Mouse (Mus musculus): ENCODE data around the gene Gm9803. TPM values are rescaled to one million over a fixed set of nuclear protein-coding genes. Genes with fewer than 3 reads are reported as not detected.

Gene Gm9803
- polyA plus RNA-seq, 1 experiment from 2014 or later: 26.8 TPM

- Histone ChIP-seq H3K9ac (replicated peaks; ENCODE audit: low read depth, low read length) (no peak overlapping the region), H3K4me2 (ENCODE audit: low read depth, low read length) (no peak overlapping the region), H3K27ac (ENCODE audit: low read depth, low read length) (no peak overlapping the region), H3K9me3 (ENCODE audit: control insufficient read depth, low read length) (no peaks in the 10 kb centered on the region), H3K4me1 (ENCODE audit: control insufficient read depth, insufficient read depth, low read length) (peaks cover 20% of the 10 kb centered on the region; the same call in 1 of the 2 replicates), H3K36me3 (ENCODE audit: control insufficient read depth, insufficient read depth, low read length) (no peaks in the 10 kb centered on the region), H3K4me3 (ENCODE audit: low read depth, low read length) (no peak overlapping the region), H3K27me3 (ENCODE audit: control insufficient read depth, insufficient read depth, low read length) (no peaks in the 10 kb centered on the region)
- ATAC-seq (ENCODE audit: low read depth): no peak
- WGBS: 82% methylated on average over 5 of the region's 5 CpGs
These were observed 41.9 kb upstream of the Gm9803 start for GRCm38 (mm10) chr10:43482021-43482420.

- no peak overlapping the region for H3K4me3 ChIP-seq (ENCODE audit: low read depth, low read length)
- H3K9ac ChIP-seq (replicated peaks; ENCODE audit: low read depth, low read length): no peak overlapping the region
- H3K9me3 ChIP-seq (ENCODE audit: control insufficient read depth, low read length): no peaks in the 10 kb centered on the region
- WGBS: 46% methylated on average over 9 of the region's 9 CpGs
- no peaks in the 10 kb centered on the region for H3K27me3 ChIP-seq (ENCODE audit: control insufficient read depth, insufficient read depth, low read length)
- H3K4me2 ChIP-seq (ENCODE audit: low read depth, low read length): no peak overlapping the region
- H3K4me1 ChIP-seq (ENCODE audit: control insufficient read depth, insufficient read depth, low read length): peaks cover 11% of the 10 kb centered on the region; the same call in 1 of the 2 replicates
- 0 out of 2 replicates have a peak overlapping the region, but pooled peaks have one; percentile 6 for H3K27ac ChIP-seq (ENCODE audit: low read depth, low read length)
- ATAC-seq (ENCODE audit: low read depth): no peak
- H3K36me3 ChIP-seq (ENCODE audit: control insufficient read depth, insufficient read depth, low read length): no peaks in the 10 kb centered on the region
These were observed 40.4 kb upstream of the Gm9803 start for GRCm38 (mm10) chr10:43483426-43483995.

DNA sequence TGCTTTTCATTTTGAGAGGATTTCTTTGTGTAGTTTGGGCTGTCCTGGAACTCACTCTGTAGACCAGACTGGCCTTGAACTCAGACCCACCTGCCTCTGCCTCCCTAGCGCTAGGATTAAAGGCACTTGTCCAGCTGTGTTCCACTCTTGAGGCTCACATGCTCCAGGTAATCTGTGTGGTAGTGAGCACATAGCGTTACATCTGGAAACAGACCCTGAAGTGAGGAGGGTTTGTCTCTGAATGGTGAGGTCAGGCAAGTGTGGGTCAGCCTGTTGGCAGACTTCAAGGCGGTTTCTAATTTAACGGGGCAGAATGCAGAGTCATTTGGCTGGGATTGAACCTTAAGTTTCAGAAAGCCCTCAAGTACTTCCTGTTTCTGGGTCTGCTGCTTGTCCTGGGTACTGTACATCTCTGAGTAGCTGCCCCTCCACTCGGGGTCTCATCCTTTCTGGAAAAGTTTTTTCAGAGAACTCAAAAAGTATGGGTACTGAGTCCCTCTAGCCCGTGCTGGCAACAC lies 38.1 kb upstream of the Gm9803 start:
- Histone ChIP-seq H3K4me1 (ENCODE audit: control insufficient read depth, insufficient read depth, low read length) (peaks cover 5% of the 10 kb centered on the region; the same call in 1 of the 2 replicates), H3K4me2 (ENCODE audit: low read depth, low read length) (no peak overlapping the region), H3K36me3 (ENCODE audit: control insufficient read depth, insufficient read depth, low read length) (no peaks in the 10 kb centered on the region), H3K9me3 (ENCODE audit: control insufficient read depth, low read length) (no peaks in the 10 kb centered on the region), H3K9ac (replicated peaks; ENCODE audit: low read depth, low read length) (no peak overlapping the region), H3K4me3 (ENCODE audit: low read depth, low read length) (no peak overlapping the region), H3K27me3 (ENCODE audit: control insufficient read depth, insufficient read depth, low read length) (no peaks in the 10 kb centered on the region), H3K27ac (ENCODE audit: low read depth, low read length) (no peak overlapping the region)
- 89% methylated on average over 6 of the region's 6 CpGs for WGBS
- ATAC-seq (ENCODE audit: low read depth): no peak

- WGBS: 70% methylated on average over 3 of the region's 3 CpGs
- Histone ChIP-seq H3K27me3 (ENCODE audit: control insufficient read depth, insufficient read depth, low read length) (no peaks in the 10 kb centered on the region), H3K4me1 (ENCODE audit: control insufficient read depth, insufficient read depth, low read length) (peaks cover 5% of the 10 kb centered on the region; the same call in 1 of the 2 replicates), H3K4me3 (ENCODE audit: low read depth, low read length) (no peak overlapping the region), H3K27ac (ENCODE audit: low read depth, low read length) (no peak overlapping the region), H3K9ac (replicated peaks; ENCODE audit: low read depth, low read length) (no peak overlapping the region), H3K36me3 (ENCODE audit: control insufficient read depth, insufficient read depth, low read length) (no peaks in the 10 kb centered on the region), H3K4me2 (ENCODE audit: low read depth, low read length) (no peak overlapping the region), H3K9me3 (ENCODE audit: control insufficient read depth, low read length) (no peaks in the 10 kb centered on the region)
- no peak for ATAC-seq (ENCODE audit: low read depth)
These were observed 36.4 kb upstream of the Gm9803 start for GRCm38 (mm10) chr10:43487441-43488010.

- no peaks in the 10 kb centered on the region for H3K36me3 ChIP-seq (ENCODE audit: control insufficient read depth, insufficient read depth, low read length)
- no peak overlapping the region for H3K4me2 ChIP-seq (ENCODE audit: low read depth, low read length)
- peaks cover 5% of the 10 kb centered on the region; the same call in 1 of the 2 replicates for H3K4me1 ChIP-seq (ENCODE audit: control insufficient read depth, insufficient read depth, low read length)
- no peak overlapping the region for H3K4me3 ChIP-seq (ENCODE audit: low read depth, low read length)
- no peak overlapping the region for H3K27ac ChIP-seq (ENCODE audit: low read depth, low read length)
- ATAC-seq (ENCODE audit: low read depth): no peak
- 91% methylated on average over 4 of the region's 4 CpGs for WGBS
- no peak overlapping the region for H3K9ac ChIP-seq (replicated peaks; ENCODE audit: low read depth, low read length)
- H3K9me3 ChIP-seq (ENCODE audit: control insufficient read depth, low read length): no peaks in the 10 kb centered on the region
- H3K27me3 ChIP-seq (ENCODE audit: control insufficient read depth, insufficient read depth, low read length): no peaks in the 10 kb centered on the region
These were observed 35.6 kb upstream of the Gm9803 start for GRCm38 (mm10) chr10:43488258-43488657.

- Histone ChIP-seq H3K36me3 (ENCODE audit: control insufficient read depth, insufficient read depth, low read length) (no peaks in the 10 kb centered on the region), H3K4me2 (ENCODE audit: low read depth, low read length) (no peak overlapping the region), H3K27ac (ENCODE audit: low read depth, low read length) (no peak overlapping the region), H3K4me1 (ENCODE audit: control insufficient read depth, insufficient read depth, low read length) (no peaks in the 10 kb centered on the region), H3K4me3 (ENCODE audit: low read depth, low read length) (no peak overlapping the region), H3K9me3 (ENCODE audit: control insufficient read depth, low read length) (no peaks in the 10 kb centered on the region), H3K9ac (replicated peaks; ENCODE audit: low read depth, low read length) (no peak overlapping the region), H3K27me3 (ENCODE audit: control insufficient read depth, insufficient read depth, low read length) (no peaks in the 10 kb centered on the region)
- WGBS: 89% methylated on average over 7 of the region's 7 CpGs
- ATAC-seq (ENCODE audit: low read depth): no peak
These were observed 34.7 kb upstream of the Gm9803 start for GRCm38 (mm10) chr10:43489139-43489538.

- WGBS: 61% methylated on average over 6 of the region's 6 CpGs
- H3K4me3 ChIP-seq (ENCODE audit: low read depth, low read length): no peak overlapping the region
- H3K4me2 ChIP-seq (ENCODE audit: low read depth, low read length): no peak overlapping the region
- H3K27ac ChIP-seq (ENCODE audit: low read depth, low read length): no peak overlapping the region
- no peak overlapping the region for H3K9ac ChIP-seq (replicated peaks; ENCODE audit: low read depth, low read length)
- no peak for ATAC-seq (ENCODE audit: low read depth)
- no peaks in the 10 kb centered on the region for H3K36me3 ChIP-seq (ENCODE audit: control insufficient read depth, insufficient read depth, low read length)
- no peaks in the 10 kb centered on the region for H3K4me1 ChIP-seq (ENCODE audit: control insufficient read depth, insufficient read depth, low read length)
- no peaks in the 10 kb centered on the region for H3K27me3 ChIP-seq (ENCODE audit: control insufficient read depth, insufficient read depth, low read length)
- H3K9me3 ChIP-seq (ENCODE audit: control insufficient read depth, low read length): no peaks in the 10 kb centered on the region
These were observed 34.3 kb upstream of the Gm9803 start for GRCm38 (mm10) chr10:43489550-43489949.

GRCm38 (mm10) chr10:43490034-43490433 lies 33.9 kb upstream of the Gm9803 start:
- no peak overlapping the region for H3K4me3 ChIP-seq (ENCODE audit: low read depth, low read length)
- no peak overlapping the region for H3K9ac ChIP-seq (replicated peaks; ENCODE audit: low read depth, low read length)
- H3K36me3 ChIP-seq (ENCODE audit: control insufficient read depth, insufficient read depth, low read length): no peaks in the 10 kb centered on the region
- no peak; the same call in 1 of the 2 replicates for ATAC-seq (ENCODE audit: low read depth)
- H3K27ac ChIP-seq (ENCODE audit: low read depth, low read length): no peak overlapping the region
- WGBS: 82% methylated on average over 8 of the region's 8 CpGs
- no peaks in the 10 kb centered on the region for H3K9me3 ChIP-seq (ENCODE audit: control insufficient read depth, low read length)
- no peaks in the 10 kb centered on the region for H3K4me1 ChIP-seq (ENCODE audit: control insufficient read depth, insufficient read depth, low read length)
- H3K4me2 ChIP-seq (ENCODE audit: low read depth, low read length): no peak overlapping the region
- no peaks in the 10 kb centered on the region for H3K27me3 ChIP-seq (ENCODE audit: control insufficient read depth, insufficient read depth, low read length)

DNA sequence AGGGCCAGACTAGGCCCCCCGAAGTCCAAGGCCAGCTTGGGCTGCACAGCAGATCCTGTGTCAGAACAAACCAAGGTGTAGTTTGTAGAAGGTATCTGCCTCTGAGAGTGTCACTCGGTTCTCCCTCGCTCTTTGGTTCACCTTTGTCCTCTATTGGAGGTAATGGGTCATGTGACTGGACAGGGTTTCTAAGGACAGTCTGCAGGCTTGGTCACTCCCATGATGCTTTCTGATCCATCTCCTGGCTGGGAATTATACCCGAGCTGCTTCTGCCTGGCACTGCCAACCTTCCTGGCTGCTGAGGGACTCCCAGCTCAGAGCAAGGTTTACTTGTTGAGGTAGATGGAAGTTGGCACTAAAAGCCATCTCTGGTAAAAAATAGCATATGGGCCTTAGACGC lies 33.0 kb upstream of the Gm9803 start:
- WGBS: 87% methylated on average over 5 of the region's 5 CpGs
- Histone ChIP-seq H3K36me3 (ENCODE audit: control insufficient read depth, insufficient read depth, low read length) (peaks cover under 1% of the 10 kb centered on the region; the same call in 1 of the 2 replicates), H3K27me3 (ENCODE audit: control insufficient read depth, insufficient read depth, low read length) (no peaks in the 10 kb centered on the region), H3K4me3 (ENCODE audit: low read depth, low read length) (no peak overlapping the region), H3K9ac (replicated peaks; ENCODE audit: low read depth, low read length) (no peak overlapping the region), H3K4me1 (ENCODE audit: control insufficient read depth, insufficient read depth, low read length) (no peaks in the 10 kb centered on the region), H3K27ac (ENCODE audit: low read depth, low read length) (no peak overlapping the region), H3K9me3 (ENCODE audit: control insufficient read depth, low read length) (no peaks in the 10 kb centered on the region), H3K4me2 (ENCODE audit: low read depth, low read length) (no peak overlapping the region)
- ATAC-seq (ENCODE audit: low read depth): no peak

All from neural tube, embryonic 14.5 days (tissue).